Mouse (Mus musculus) c-Kit-positive CD71-positive TER-119-positive erythroid progenitor cells, embryonic 14.5 days (primary cell): Measurements from ENCODE around the gene Cylc1.

Experiments used
- DNase-seq: peaks from one replicate; pipeline ENCODE4 v3.0.0-alpha.2; 2013; ENCODE audit warnings: low spot score

The Cylc1 gene

DNA sequence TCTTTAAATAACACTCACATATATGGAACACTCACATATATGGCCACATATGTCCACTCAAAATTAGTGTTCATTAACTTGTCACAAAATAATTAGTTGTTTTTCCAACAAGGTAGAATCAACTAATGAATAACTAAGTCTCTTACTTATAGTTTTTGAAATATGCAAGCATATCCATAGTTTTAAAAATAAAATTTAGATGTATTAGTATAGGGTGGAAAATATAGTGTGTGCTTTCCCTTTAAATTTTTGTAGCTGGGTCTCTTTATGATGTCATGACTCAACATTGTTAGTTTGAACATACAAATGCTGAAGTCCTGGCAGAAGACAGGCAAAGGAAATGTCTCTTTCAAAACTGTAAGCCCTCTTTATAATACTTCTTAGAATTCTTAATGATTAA, at the start of gene Cylc1:
Gene Cylc1, plus strand, starts transcription at position 301 of the 400 bp plus-strand sequence.
- DNase-seq, result no peak

GRCm38 (mm10) chrX:111078680-111079079, 31.5 kb upstream of the Cylc1 start:
- no peak for DNase-seq

DNA sequence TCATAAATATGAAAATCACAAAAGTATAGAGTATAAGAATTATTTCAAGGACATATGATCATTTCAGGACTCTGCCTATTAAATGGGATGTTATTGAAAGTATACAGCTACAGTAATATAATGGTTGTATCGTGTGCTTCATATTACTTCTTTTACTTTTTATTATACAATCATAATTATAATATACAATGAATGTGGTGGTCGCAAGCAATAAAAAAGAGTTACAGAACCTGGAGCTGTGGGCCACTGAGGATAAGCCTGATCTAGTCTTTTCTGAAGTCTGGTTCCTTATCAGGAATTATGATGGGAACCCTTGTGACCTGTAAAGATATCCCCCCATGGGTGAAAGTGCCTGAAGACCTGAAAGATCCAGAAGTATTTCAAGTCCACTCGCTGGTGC, 57.8 kb downstream of the Cylc1 start, which contains the start of gene Gm10112:
Gene Gm10112, plus strand, starts transcription at position 301 of the 400 bp plus-strand sequence.
- no peak for DNase-seq
